Mouse (Mus musculus): ENCODE measurements around the gene Ppp1r37.
A peak's percentile ranks its signal among the peaks of the same experiment; 100 is the strongest.
"Not testable (repeated sequence)": the region's sequence is repeated elsewhere in the genome, so short reads cannot be mapped to it uniquely, and the experiment has no call there.

Gene Ppp1r37

DNA sequence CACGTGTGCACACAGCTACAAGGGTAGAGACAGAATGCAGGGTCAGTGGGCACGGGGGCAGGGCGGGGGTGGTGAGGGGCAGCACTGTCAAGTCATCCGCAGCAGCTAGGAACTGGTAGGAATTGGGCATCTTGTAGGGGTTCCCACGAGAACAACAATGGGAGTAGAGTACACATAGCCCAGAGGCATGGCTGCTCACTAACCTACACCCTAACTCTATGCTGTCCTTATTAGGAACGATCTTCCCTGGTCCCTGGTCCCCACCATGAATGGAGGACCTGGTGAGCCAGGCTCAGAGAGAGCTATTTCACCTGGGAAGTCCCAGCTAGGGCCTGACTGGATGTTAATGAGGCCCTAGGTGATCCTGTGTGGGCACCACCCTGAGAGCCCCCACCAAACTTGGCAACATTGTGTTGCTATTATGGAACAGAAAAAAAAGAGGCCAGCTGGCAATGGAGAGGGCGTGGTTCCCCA, 21.2 kb downstream of the Ppp1r37 start:
- no peak for DNase-seq (ENCODE audit: low read depth, low spot score)

DNA sequence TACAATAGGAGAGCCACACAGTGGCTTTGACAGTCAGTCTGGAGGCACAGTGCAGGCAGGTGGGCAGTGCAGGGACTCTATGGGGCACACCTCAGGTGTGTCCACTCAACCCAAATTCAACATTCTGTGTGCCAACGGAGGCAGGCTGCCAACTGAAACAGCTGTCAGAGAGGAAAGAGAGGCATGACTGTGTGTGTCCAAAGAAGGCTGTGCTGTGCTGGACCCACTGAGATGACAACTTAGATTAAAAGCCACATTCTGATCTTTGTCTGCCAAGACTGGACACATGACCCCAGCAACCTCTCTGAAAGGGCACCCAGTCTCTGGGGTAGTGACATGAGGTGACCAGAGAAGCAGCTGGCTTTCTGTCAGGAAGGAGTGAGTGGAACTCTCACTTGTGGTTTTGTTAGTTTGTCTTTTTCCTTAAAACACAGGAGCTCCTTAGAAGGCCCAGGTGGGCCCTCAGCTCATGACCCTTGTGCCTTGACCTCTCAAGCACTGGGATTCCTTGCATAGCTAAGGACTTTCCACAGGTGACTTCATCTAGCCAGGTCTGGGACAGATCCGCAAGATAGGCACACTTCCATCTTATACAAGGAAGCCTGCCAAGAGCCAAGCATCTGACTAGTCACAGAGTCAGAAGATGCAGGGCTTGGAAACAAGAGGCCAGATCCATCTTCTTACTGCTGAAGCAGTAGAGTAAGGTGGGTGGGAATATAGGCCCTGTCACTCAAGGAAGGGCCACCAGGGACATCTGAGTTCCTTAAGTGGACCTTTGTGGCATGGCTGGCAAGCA, 21.9 kb downstream of the Ppp1r37 start:
- DNase-seq (ENCODE audit: low read depth, low spot score): no peak

DNA sequence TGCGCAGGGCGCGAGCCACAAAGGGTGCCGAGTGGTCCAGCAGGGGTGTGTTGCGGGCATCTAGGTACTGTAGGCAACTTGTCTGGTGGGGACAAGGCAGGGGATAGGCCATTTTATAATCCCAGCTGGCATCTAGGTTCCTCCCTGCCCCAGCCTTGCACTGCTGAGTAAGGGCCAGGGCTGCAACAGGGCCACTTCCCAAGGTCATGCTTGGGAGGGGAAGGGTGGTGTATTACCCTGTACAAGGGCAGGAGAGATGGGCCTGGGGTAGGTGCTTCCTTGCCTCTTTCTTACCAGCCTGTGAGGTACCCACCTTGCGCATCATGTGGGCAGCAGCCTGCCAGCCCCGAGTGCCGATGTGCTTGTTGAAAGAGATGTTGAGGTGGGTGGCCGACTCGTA, 28.2 kb downstream of the Ppp1r37 start:
- DNase-seq (ENCODE audit: low read depth, low spot score): no peak

DNA sequence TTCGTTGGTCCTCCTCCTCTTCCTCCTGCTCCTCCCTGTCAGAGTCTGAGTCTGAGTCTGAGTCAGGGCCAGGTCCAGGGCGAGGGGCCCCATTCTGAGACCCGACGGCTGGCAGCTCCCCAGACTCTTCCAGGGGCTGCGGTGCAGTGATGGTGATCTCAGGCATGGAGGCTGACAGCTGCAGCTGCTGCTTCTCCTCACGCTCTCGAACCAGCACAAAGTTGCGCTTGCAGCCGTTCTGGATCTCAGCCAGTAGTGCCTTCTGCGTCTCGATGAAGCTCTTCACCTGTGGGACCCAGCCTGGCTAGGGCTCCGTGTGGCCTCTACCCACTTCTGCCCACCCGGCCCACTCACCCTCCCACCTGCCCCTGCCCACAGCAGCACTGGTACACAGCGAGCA, 30.6 kb downstream of the Ppp1r37 start:
- no peak for DNase-seq (ENCODE audit: low read depth, low spot score)

DNA sequence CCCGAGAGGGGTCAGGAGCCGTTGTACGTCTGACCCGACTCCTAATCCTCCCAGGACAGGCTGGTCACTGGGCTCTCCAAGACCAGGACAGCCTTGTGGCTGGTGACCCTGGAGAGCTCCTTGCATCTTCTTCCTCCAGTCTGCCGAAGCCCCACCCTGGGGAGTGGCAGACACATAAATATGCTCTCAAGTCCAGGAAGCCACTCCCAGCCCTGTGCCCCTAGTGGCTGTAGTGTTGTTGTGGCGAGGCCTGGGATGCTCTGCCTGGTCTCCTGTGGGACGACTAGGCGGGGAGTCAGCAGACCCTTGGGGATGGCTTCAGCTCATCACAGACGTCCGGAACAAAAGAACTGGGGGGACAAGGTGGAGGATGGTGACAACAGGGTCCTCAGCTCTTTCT, 31.8 kb downstream of the Ppp1r37 start:
- DNase-seq (ENCODE audit: low read depth, low spot score): peak; percentile 82

DNA sequence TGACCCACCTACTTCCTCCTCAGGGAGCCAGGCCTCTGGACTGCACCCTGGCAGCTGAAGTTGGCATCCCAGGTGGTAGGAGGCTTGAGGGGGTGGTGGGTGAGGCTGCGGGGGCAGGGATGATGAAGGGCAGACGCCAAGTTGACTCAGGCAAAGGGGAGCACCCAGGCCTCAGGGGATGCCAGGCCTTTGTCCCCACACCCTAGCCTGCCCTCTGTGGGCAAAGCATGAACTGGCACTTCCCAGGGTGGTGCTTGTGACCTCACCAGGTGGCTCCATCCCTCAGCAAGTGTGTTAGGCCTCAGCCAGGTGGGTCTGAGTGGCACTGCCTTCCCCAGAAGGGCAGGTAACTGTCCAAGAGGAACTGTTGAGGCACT, 37.8 kb downstream of the Ppp1r37 start:
- DNase-seq (ENCODE audit: low read depth, low spot score): no peak

DNA sequence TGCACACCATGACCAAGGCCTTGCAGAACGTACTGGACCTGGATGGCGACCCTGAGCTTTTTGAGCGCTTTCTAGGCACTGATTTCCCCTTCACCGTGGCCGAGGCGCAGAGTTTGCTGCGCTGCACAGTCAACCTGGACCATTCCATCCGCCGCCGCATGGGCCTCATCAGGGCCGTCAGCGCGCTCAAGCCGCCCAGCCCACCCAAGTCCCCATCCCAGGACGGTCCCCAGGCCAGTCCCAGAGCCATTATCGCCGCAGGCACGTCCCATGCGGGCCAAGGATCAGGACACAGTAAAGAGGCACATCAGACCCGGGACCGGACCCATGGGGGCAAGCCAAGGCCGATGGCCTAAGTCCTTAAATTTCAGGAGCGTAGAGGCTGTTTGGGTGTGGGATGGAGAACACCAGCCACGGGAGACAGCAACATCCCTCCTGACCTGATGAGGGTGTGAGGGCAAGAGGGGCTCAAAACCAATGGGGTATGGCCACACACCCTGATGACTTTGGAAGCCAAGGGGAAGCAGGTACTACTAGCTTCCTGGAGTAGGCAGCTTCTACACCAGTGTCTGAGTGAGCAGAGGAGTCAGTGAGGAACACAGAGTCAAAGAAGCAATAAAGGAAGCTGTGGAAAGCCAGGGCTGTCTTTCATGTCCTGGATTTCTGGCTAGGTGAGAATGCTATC, 38.3 kb downstream of the Ppp1r37 start:
- no peak for DNase-seq (ENCODE audit: low read depth, low spot score)

DNA sequence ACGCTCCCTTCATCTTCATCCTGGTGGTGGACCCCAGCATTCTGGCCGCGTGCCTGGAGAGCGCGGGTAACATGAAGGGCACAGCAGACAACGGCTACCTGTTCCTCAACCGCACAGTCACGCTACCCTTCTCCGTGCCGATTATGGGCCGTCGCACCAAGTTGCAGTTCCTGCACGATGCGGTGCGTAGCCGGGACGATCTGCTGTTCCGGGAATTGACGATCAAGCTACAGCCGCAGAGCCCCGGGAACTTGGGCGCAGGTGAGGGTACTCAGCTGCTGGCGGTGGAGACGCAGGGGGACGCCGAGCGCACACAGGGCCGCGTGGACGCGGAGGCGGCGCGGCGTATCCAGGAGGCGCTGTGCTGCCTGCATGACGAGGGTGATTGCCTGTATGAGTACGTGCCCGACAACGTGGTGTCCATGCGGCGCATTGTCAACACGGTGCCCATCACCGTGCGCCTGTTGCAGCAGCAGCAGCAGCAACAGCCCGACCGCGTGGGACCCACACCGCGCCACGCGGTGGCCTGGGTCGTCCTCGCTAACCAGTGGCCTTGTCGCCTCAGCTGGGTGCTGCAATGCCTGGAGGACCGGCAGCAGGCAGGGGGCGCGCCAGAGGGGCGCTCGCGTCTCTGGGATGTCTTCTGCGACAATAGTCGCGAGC, 39.0 kb downstream of the Ppp1r37 start:
- peak; percentile 75 for DNase-seq (ENCODE audit: low read depth, low spot score)

DNA sequence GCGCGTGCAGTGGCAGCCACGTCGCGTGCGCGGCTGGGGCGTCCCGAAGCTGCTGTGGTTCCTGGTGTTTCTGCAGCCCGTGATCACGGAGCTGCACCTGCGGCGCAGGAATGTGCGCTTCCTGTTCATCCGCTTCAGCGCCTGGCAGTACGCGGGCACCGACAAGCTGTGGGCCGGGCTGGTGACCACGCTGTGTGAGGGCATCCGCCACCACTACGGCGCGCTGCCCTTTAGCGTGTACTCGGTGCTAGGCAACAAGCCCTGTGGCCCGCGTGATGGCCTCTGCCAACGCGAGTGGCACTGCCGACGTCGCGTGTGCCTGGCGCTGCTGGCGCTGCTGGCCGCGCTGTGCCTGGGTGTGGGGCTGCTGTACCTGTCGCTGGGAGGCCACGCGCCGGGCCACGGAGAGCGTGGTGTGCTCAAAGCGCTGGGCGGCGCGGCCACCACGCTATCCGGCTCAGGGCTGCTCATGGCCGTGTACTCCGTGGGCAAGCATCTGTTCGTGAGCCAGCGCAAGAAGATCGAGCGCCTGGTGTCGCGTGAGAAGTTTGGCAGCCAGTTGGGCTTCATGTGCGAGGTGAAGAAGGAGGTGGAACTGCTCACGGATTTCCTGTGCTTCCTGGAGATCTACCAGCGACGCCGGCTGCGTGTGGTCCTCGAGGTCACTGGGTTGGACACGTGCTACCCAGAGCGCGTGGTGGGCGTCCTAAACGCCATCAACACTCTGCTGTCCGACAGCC, 39.7 kb downstream of the Ppp1r37 start:
- DNase-seq (ENCODE audit: low read depth, low spot score): peak; percentile 54

DNA sequence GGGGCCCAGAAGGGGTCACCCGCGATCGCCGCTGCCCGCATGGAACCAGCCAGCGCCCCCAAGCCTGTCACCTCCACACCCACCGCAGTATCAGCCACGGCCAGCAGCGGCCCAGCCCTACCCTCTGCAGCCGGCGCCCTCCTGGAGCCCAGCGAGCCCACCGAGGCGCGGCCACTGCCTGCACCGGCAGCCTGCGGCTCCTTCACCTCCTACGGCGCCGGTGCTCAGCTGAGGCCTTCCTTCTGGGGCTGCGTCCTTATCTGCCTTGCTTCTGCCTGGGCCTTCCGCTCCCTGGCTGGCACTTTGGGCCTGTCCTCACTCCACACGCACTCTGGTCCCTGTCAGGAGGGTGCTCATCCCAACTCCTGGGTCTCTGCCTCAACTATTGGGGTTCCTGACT, 42.8 kb downstream of the Ppp1r37 start:
- DNase-seq (ENCODE audit: low read depth, low spot score): no peak

DNA sequence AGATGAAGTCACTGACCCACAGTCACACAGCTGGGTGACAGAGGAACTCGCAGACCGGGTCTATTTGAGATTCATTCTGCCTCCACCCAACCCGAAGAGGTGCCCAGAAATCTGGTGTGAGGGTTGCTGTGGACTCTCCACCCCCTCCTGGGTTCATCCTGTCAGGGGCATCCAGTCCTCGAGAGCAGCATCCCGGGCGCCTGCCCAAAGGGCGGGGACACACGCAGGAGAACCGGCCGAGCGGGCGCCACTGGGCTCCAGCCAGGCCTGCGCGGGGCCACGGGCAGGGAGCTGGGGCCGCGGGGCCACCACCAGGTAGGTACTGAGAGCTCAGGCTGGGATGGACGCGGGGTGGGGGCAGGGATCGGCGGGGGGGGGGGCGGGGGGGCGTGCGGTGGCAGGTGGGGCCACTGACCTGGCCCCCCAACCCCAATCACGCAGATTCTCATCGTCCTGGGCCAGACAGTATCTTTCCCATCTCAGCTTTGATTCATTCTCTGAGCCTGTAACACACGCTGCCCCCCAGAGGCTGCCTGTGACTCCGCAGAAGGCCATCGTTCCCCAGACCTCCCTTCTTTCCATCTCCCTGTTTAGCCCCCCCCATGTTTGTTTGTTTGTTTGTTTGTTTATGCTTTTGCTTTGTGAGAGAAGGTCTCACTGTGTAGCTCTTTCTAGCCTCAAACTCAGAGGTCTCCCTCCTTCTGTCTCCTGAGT, 45.1 kb downstream of the Ppp1r37 start, which contains the start of gene Nkpd1:
Nkpd1 (plus strand) TSS at position 187 of the 714 bp plus-strand sequence.
- DNase-seq (ENCODE audit: low read depth, low spot score): peak; percentile 43

DNA sequence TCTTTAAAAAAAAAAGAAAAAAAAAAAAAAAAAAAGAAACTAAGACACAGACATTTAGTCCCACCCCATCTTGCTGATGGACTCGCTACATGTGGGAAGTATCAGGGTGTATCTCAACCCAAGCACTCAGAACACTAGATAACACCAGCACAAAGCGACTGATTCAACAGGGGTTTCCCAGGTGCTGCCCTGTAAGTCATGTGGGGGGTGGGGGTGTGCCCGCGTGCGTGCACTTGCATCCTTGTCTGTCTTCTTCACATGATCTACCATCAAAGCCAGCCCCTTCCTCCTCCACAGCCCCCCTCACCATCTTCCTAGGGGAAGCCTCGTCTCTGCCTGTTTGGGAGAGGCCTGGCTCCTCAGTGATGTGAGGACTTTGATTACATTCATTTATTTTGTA, 50.5 kb downstream of the Ppp1r37 start:
- DNase-seq (ENCODE audit: low read depth, low spot score): no peak

DNA sequence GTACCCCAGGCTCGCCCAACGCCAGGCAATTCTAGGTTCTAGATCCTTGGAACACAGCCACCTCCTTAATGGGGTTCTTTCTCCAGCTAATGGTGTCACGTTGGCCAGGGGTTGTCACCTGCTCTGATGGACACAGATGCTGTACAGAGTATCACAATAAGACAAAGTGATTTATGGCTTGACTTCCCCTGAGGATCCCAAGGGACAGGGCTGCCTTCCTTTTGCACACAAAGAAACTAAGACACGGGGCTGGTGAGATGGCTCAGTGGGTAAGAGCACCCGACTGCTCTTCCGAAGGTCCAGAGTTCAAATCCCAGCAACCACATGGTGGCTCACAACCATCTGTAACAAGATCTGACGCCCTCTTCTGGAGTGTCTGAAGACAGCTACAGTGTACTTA, 50.9 kb downstream of the Ppp1r37 start:
- DNase-seq (ENCODE audit: low read depth, low spot score): not testable (repeated sequence)

DNA sequence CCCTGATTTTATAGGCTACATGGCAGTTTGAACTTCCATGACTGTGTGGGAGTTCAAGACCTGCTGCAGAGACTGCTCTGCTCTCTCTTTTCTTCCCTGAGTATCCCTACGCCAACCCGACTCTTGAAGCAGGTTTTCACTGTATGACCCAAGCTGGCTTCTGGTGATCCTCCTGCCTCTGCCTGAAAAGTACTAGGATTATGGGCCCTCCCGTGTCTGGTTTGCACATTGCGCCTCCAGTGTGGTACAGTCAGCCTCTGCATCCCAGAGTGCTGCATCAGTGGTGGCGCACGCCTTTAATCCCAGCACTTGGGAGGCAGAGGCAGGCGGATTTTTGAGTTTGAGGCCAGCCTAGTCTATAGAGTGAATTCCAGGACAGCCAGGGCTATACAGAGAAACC, 53.1 kb downstream of the Ppp1r37 start:
- peak; percentile 57 for DNase-seq (ENCODE audit: low read depth, low spot score)

DNA sequence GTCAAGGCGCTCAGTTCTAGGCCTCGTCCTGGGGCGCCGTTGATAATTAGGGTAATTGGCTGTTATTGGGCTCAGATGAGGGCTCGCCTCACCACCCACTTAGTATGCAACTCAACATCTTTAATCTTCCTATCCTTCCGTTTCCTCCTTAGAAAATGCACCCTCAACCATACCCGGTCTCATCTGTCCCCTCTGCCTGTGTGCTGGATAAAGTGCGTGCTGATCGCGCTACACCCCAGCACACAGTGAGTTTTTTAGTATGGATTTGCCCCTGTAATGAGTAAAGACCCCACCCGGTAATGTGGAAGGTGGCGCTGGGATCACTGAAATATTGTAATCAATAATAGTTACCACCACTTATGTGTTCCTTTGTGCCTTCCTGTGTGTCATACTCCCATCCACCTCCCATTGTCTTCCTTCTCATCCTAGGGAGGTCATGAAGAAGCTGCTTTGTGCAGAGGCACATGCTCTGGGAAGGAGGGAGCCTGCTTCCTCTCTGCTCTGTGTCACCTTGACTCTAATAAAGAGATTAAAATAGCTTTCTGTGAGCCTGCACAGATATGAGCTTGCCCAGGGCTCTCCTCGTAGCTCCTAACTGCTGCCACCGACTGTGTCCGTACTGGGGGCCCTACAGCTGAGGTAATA, 53.8 kb downstream of the Ppp1r37 start:
- DNase-seq (ENCODE audit: low read depth, low spot score): no peak

DNA sequence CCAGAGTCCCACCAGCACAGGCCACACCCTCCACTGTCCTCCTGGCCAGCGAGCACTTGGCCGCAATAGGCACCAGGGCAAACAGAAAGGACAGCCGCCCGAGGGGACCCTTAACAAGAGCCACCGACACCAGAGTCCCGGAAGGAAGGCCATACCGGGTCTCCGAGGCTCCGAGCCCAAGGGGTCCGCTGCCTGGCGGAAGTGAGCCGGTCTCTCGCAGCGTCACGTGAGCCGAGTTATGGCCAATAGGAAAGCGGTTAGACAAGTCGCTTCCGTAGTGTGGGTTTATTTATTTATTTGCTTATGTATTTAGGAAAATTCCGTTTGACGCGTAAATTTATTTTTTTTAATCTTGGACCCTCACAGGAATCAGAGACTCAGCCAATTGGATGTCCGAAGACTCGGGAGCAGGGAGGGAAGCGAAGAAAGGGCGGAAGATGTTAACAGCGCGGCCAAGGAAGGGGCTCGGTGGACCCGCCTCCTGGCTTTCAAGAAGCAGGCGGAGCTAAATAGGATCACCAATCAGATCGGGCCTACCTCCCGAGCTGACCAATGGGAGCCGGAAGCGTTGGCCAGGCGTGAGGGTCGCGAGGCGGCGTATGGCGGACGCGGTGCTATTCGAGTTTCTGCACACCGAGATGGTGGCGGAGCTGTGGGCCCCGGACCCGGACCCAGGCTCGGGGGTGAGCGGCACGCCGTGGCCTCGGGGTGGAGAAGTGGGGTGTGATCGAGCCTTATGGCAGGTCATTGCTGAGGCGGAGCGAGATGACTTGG, 54.5 kb downstream of the Ppp1r37 start, which contains the start of the genes Bloc1s3 and Trappc6a:
Bloc1s3 (minus strand) TSS at position 218 of the 774 bp plus-strand sequence.
Trappc6a (plus strand) TSS at position 246 of the 774 bp plus-strand sequence.
- peak; percentile 96 for DNase-seq (ENCODE audit: low read depth, low spot score)

DNA sequence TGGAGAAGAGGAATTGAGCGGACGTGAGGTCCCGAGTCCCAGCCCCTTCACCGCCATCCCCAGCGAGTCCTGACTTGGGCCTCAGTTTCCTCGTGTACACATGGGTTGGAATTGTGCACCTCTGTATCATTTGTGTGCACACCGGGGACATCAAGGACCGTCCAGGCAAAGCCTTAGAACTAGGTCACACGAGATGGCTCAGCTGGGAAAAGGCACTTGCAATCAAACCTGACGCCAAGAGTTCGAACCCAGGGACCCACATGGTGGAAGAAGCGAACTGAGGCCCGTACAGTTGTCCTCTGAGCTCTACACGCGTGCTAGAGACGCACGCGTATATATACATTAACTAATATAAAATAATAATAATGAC, 55.3 kb downstream of the Ppp1r37 start:
- DNase-seq (ENCODE audit: low read depth, low spot score): no peak

DNA sequence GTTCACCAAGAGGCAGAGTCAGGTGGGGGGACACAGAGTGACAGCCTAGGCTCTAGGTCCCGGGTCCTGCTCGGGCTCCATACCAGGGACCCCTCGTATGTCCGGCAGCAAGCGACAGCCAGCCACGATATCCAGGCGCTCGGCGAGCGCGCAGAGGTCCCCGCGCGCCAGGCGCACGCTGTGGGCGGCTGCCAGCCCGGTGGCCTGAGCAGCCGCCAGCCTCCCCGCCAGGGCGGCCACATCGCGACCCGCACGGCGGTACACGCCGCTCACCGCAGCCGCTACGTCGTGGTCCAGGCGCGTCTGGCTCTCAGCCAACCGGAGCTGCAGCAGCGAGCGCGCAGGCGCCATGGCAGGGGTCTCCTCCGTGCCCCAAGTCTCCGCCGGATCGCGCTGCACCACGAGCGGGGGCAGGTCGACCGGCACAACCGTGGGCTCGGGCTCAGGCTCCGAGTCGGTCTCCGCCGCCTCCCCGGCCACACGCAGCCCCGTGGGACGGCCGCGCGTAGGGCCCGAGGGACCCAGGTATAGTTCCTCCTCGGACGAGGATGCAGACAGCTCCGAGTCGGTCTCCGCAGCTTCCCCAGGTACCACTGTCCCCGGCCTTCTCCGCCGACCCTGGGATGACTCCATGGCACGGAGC, 55.8 kb downstream of the Ppp1r37 start:
- DNase-seq (ENCODE audit: low read depth, low spot score): peak; percentile 80

DNA sequence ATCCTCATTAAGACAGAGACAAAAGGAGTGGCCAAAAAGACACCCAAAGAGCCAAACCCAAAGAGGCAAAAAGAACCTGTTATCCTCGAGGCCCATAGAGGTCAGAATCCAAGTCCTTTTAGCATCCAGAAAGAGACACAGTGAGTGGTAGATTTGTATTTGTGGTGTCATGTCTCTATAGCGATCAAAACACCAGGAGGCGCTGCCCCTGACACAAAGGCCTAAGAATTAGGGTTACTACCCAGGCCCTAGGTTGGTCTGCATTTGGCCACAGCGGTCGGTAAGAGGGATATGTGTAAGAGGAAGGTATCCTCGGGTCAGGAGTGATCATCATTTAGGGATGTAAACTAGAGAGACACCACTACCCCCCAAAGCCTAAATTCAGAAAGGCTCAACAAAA, 56.5 kb downstream of the Ppp1r37 start:
- DNase-seq (ENCODE audit: low read depth, low spot score): peak; percentile 67

All from ZHBTc4 (cell line).